Mouse (Mus musculus): ENCODE data around the gene Rad23b.

DNA sequence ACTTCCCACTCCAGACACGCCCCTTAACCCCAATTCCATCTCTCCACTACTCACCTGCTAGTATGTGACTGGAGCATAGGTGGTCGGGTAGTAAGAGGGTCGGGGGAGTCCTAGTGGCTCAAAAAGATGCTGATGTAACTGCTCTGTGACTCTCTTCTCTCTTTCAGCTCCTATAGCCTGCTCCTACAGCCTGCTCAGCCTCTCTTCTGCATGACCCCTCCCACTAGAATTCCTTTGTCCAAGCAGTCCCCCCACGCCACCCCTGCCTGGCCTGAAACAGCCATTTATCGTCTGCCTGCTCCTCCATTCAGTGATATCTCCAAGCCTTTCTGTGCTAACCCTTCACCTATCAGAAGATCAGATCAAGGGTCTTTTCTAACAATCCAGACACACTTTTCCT lies 45.7 kb upstream of the Rad23b start:
- no peak for TF ChIP-seq POLR2A (IDR thresholded peaks at IDR 0.05; ENCODE audit: low read depth, low read length)
- TF ChIP-seq CTCF (conservative IDR thresholded peaks at IDR 0.05; ENCODE audit: insufficient read depth, insufficient read length, low read depth, low read length) = no peak

All from kidney, adult 2 months (tissue).